Mouse (Mus musculus): ENCODE measurements at regions not wholly inside any gene's neighbourhood (a gene's known extent, or its start where the extent isn't known, plus 50 kb on each side); places are given as distances from the start of the nearest gene placed in this dataset.

DNA sequence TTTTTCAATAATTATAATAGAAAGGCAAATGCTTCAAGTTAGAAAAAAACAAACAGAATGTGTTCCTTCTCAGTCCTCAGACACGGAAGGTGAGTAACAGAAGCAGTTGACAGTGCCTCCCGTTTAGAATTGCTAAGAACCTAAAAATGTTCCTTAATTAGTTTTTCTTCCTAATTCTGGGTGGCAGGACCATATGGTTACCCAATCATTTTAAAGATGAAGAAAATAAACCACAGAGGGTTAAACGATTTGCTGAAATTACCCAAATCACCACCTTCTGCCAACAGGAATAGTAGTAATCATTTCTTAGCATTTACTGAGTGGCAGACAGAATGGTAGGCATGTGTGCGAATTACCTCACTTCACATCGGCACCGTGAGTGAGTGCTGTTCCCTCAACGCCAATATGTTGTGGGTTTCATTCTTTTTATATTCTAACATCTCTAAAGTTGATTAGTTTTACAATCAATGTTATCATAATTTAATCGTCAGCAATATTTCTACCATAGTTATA, 119.7 kb upstream of the Gm6657 start:
- TF ChIP-seq CTCF (IDR thresholded peaks at IDR 0.05; ENCODE audit: low read depth): no peak
- TF ChIP-seq EP300 (IDR thresholded peaks at IDR 0.05; ENCODE audit: low read depth): no peak

Measured in heart, postnatal 0 days (tissue).